In the genomic region with DNA sequence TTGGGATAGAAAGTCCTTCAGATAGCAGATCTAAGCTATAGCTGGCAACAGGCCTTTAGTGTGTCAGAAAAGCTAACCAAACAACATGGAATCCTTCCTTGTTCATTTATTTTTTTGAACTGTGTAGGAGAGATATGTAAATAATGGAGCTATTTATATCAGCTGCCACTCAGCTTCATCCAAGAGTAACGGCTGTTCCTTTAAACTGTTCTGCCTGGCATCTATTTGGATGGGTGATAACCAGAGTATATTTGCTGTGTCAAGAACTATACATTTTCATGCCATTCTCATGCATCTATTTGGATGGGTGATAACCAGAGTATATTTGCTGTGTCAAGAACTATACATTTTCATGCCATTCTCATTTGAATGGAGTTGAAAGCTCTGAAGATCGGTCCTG, we compare ENCODE assay signal across 22 mouse cellular contexts.
DNase-seq lines count a peak whose midpoint lies in the region; ATAC-seq lines count a peak whose summit lies in the region.
"Had no signal": no experiment of that assay in that cellular context is flagged by ENCODE, and none has a peak within 500 bp of the region (broad histone marks: within the 10 kb centered on the region; RNA-seq: fewer than 3 reads in every experiment).

No protein-coding gene starts in this region.

- no peak overlapping the region for H3K4me2 ChIP-seq in forebrain, embryonic 13.5 days
- no peak overlapping the region for H3K4me2 ChIP-seq in forebrain, embryonic 11.5 days (ENCODE audit: low read depth, low read length, severe bottlenecking)
- no peak overlapping the region for H3K4me2 ChIP-seq in midbrain, embryonic 15.5 days
- no peak overlapping the region for H3K4me2 ChIP-seq in midbrain, embryonic 11.5 days
- no peak overlapping the region for H3K4me2 ChIP-seq in stomach, embryonic 16.5 days (ENCODE audit: low read depth, low read length)
- H3K4me2 ChIP-seq: hindbrain, embryonic 13.5 days had no signal

- no peak overlapping the region for H3K9ac ChIP-seq in forebrain, embryonic 13.5 days
- no peak overlapping the region for H3K9ac ChIP-seq in forebrain, embryonic 11.5 days (ENCODE audit: low read length)
- H3K9ac ChIP-seq in midbrain, embryonic 15.5 days: no peak overlapping the region
- no peak overlapping the region for H3K9ac ChIP-seq in midbrain, embryonic 11.5 days (ENCODE audit: low read length)
- H3K9ac ChIP-seq in stomach, embryonic 16.5 days (ENCODE audit: low read length): no peak overlapping the region
- H3K9ac ChIP-seq: hindbrain, embryonic 13.5 days had no signal

- H3K4me3 ChIP-seq in forebrain, embryonic 13.5 days: no peak overlapping the region
- no peak overlapping the region for H3K4me3 ChIP-seq in forebrain, embryonic 11.5 days (ENCODE audit: low read depth, low read length)
- H3K4me3 ChIP-seq in midbrain, embryonic 15.5 days: no peak overlapping the region
- H3K4me3 ChIP-seq in midbrain, embryonic 11.5 days (ENCODE audit: low read depth, low read length): no peak overlapping the region
- no peak overlapping the region for H3K4me3 ChIP-seq in stomach, embryonic 16.5 days (replicated peaks; ENCODE audit: low read length)
- H3K4me3 ChIP-seq: embryonic facial prominence, embryonic 10.5 days; heart, embryonic 10.5 days; hindbrain, embryonic 13.5 days had no signal

- no peaks in the 10 kb centered on the region for H3K27me3 ChIP-seq in forebrain, embryonic 13.5 days
- no peaks in the 10 kb centered on the region for H3K27me3 ChIP-seq in forebrain, embryonic 11.5 days (ENCODE audit: control insufficient read depth, insufficient read depth, low read length)
- no peaks in the 10 kb centered on the region for H3K27me3 ChIP-seq in midbrain, embryonic 15.5 days (replicated peaks)
- H3K27me3 ChIP-seq in midbrain, embryonic 11.5 days (ENCODE audit: control insufficient read depth, insufficient read depth, low read length): no peaks in the 10 kb centered on the region
- H3K27me3 ChIP-seq in stomach, embryonic 16.5 days (ENCODE audit: control insufficient read depth, insufficient read depth, low read length): no peaks in the 10 kb centered on the region
- H3K27me3 ChIP-seq: hindbrain, embryonic 13.5 days had no signal

- ATAC-seq in forebrain, embryonic 13.5 days: peak; percentile 33; the same call in 1 of the 2 replicates
- no peak for ATAC-seq in forebrain, embryonic 11.5 days (replicated peaks; ENCODE audit: low FRiP score)
- ATAC-seq in midbrain, embryonic 15.5 days (replicated peaks): peak; percentile 50; the same call in 1 of the 2 replicates
- ATAC-seq in midbrain, embryonic 11.5 days (ENCODE audit: low FRiP score): no peak
- ATAC-seq in stomach, embryonic 16.5 days (ENCODE audit: insufficient read depth, low FRiP score): peak; percentile 78
- ATAC-seq: CD4-positive, CD25-positive, alpha-beta regulatory T cell, adult 4 months; hindbrain, postnatal 0 days had no signal

- no peaks in the 10 kb centered on the region for H3K9me3 ChIP-seq in forebrain, embryonic 13.5 days (replicated peaks)
- H3K9me3 ChIP-seq in forebrain, embryonic 11.5 days (ENCODE audit: control insufficient read depth, low read length): no peaks in the 10 kb centered on the region
- no peaks in the 10 kb centered on the region for H3K9me3 ChIP-seq in midbrain, embryonic 15.5 days
- no peaks in the 10 kb centered on the region for H3K9me3 ChIP-seq in midbrain, embryonic 11.5 days (ENCODE audit: control insufficient read depth, low read length)
- no peaks in the 10 kb centered on the region for H3K9me3 ChIP-seq in stomach, embryonic 16.5 days (replicated peaks; ENCODE audit: control insufficient read depth, low read length)
- H3K9me3 ChIP-seq: embryonic facial prominence, embryonic 10.5 days; G1E; heart, embryonic 10.5 days; hindbrain, embryonic 13.5 days had no signal

- H3K27ac ChIP-seq in forebrain, embryonic 13.5 days: no peak overlapping the region
- H3K27ac ChIP-seq in forebrain, embryonic 11.5 days (ENCODE audit: low read depth, low read length): no peak overlapping the region
- no peak overlapping the region for H3K27ac ChIP-seq in midbrain, embryonic 15.5 days
- H3K27ac ChIP-seq in midbrain, embryonic 11.5 days (ENCODE audit: low read depth, low read length): no peak overlapping the region
- H3K27ac ChIP-seq in stomach, embryonic 16.5 days (ENCODE audit: low read length): no peak overlapping the region
- H3K27ac ChIP-seq: embryonic facial prominence, embryonic 10.5 days; heart, embryonic 10.5 days; hindbrain, embryonic 13.5 days; hindbrain, postnatal 0 days had no signal

- no peaks in the 10 kb centered on the region for H3K36me3 ChIP-seq in forebrain, embryonic 13.5 days (ENCODE audit: poor library complexity, severe bottlenecking)
- no peaks in the 10 kb centered on the region for H3K36me3 ChIP-seq in forebrain, embryonic 11.5 days (ENCODE audit: control insufficient read depth, insufficient read depth, low read length)
- no peaks in the 10 kb centered on the region for H3K36me3 ChIP-seq in midbrain, embryonic 15.5 days (replicated peaks)
- no peaks in the 10 kb centered on the region for H3K36me3 ChIP-seq in midbrain, embryonic 11.5 days (ENCODE audit: control insufficient read depth, insufficient read depth, low read length)
- H3K36me3 ChIP-seq in stomach, embryonic 16.5 days (ENCODE audit: control insufficient read depth, insufficient read depth, low read length): no peaks in the 10 kb centered on the region
- H3K36me3 ChIP-seq: embryonic facial prominence, embryonic 10.5 days; G1E; heart, embryonic 10.5 days; hindbrain, embryonic 13.5 days had no signal

- WGBS in forebrain, embryonic 13.5 days: 76% methylated on average over 2 of the region's 2 CpGs
- WGBS in forebrain, embryonic 11.5 days: 77% methylated on average over 2 of the region's 2 CpGs
- 55% methylated on average over 2 of the region's 2 CpGs for WGBS in midbrain, embryonic 15.5 days
- 80% methylated on average over 2 of the region's 2 CpGs for WGBS in midbrain, embryonic 11.5 days
- 40% methylated on average over 2 of the region's 2 CpGs for WGBS in stomach, embryonic 16.5 days

- H3K4me1 ChIP-seq in forebrain, embryonic 13.5 days: no peaks in the 10 kb centered on the region
- no peaks in the 10 kb centered on the region for H3K4me1 ChIP-seq in forebrain, embryonic 11.5 days (replicated peaks; ENCODE audit: control insufficient read depth, insufficient read depth, low read length)
- H3K4me1 ChIP-seq in midbrain, embryonic 15.5 days: no peaks in the 10 kb centered on the region
- no peaks in the 10 kb centered on the region for H3K4me1 ChIP-seq in midbrain, embryonic 11.5 days (ENCODE audit: control insufficient read depth, insufficient read depth, low read length)
- no peaks in the 10 kb centered on the region for H3K4me1 ChIP-seq in stomach, embryonic 16.5 days (ENCODE audit: control insufficient read depth, insufficient read depth, low read length)
- H3K4me1 ChIP-seq: embryonic facial prominence, embryonic 10.5 days; heart, embryonic 10.5 days; hindbrain, embryonic 13.5 days had no signal

- no peak for DNase-seq in forebrain, embryonic 11.5 days (ENCODE audit: low spot score)
- DNase-seq in midbrain, embryonic 11.5 days (ENCODE audit: low spot score, missing footprints): no peak
- DNase-seq in brain, embryonic 18.5 days (ENCODE audit: low read depth, low spot score): peak; percentile 1
- no peak for DNase-seq in lung, adult 18-20 months
- DNase-seq: adrenal gland, adult 8-10 months; adrenal gland, postnatal 36 days; B cell, adult 2 months; cerebellum, adult 2 months; cerebellum, postnatal 10 days; gastrocnemius, postnatal 36 days; heart, adult 11 months; heart, postnatal 10 days; heart, postnatal 4 days had no signal

Comparison
In these comparisons a context has a peak if more than half of its experiments do, and no peak if none do; other contexts are left out.
1. ATAC-seq: peak in forebrain, embryonic 13.5 days (single experiment), midbrain, embryonic 15.5 days (single experiment) and stomach, embryonic 16.5 days (single experiment); none in forebrain, embryonic 11.5 days (single experiment) and midbrain, embryonic 11.5 days (single experiment).